Mouse (Mus musculus) CD4-positive naive resting alpha-beta T cell, adult 76 days (primary cell): Measurements from ENCODE around the gene Tmem200c. TPM values are rescaled to one million over a fixed set of nuclear protein-coding genes. Genes with fewer than 3 reads are reported as not detected.

Experiments used
- total RNA-seq: library from RNA; stranded (reverse); gene quantifications from one replicate; pipeline ENCODE4 v1.2.4, GENCODE M21; 2023

The Tmem200c gene
- total RNA-seq: not detected

GRCm38 (mm10) chr17:68826323-68826722 lies at the start of gene Tmem200c:
Tmem200c (plus strand) TSS chr17:68826623.

Other genes with a start within 250 kb of the Tmem200c start
- 3.3 TPM for gene Epb41l3, start 249.1 kb downstream of the Tmem200c start, total RNA-seq